Mouse (Mus musculus) left cerebral cortex, postnatal 36 days (tissue): Measurements from ENCODE around the gene Phb. TPM values are rescaled to one million over a fixed set of nuclear protein-coding genes. Genes with fewer than 3 reads are reported as not detected.

Source experiments
- DNase-seq, 2 experiments: peaks; one replicate each; pipeline ENCODE4 v3.0.0; 2021 to 2022; ENCODE audit warnings: low spot score in 2 of 2, mixed read lengths in 1 of 2
- intact Hi-C: fragments of 180-260 bp; cut with DNase I; formaldehyde crosslinking; loops from one replicate; pipeline ENCODE4 v1.15.1; 2025
- total RNA-seq, 2 experiments: library from RNA; stranded (reverse); gene quantifications; 2 replicates each; pipeline ENCODE4 v1.2.3; 2021

Phb gene
- 10 to 100 TPM; 67.1 to 85.8 TPM for total RNA-seq

DNA sequence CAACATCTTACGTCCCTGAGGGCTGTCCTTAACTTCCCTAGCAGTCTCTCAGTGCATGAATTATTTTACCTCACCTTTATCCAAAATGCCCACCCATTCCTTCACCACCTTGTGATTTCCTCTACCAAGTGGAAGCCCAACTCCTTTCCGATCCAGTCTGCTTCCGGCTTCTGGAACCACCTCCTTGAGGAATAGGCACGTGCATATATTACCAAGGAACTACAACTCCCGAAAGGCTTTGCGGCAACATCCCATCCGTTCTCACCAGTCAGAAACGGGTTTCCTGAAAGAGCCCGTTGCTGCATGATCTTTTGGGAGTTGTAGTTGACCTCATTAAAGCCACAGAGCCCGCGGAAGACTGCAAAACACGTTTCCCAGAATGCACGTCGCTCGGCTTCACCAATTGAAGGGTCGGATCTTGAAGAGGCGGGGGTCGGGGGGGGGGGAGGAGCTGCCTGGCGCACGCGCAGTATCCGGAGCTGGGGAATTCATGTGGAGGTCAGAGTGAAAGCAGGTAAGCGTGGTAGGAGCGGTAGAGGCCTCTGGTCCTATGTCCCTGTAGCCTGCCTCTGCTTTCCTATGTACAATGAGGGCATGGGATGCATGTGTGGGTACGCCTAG lies at the start of gene Phb:
Gene Phb (plus strand): TSS at position 429 of the 621 bp plus-strand sequence.
- peak; percentile 92 to 94 for DNase-seq
- intact Hi-C loops = loop anchor here (10.0 kb wide), 1 partner anchor 272 kb away; no protein-coding TSS in a partner anchor

DNA sequence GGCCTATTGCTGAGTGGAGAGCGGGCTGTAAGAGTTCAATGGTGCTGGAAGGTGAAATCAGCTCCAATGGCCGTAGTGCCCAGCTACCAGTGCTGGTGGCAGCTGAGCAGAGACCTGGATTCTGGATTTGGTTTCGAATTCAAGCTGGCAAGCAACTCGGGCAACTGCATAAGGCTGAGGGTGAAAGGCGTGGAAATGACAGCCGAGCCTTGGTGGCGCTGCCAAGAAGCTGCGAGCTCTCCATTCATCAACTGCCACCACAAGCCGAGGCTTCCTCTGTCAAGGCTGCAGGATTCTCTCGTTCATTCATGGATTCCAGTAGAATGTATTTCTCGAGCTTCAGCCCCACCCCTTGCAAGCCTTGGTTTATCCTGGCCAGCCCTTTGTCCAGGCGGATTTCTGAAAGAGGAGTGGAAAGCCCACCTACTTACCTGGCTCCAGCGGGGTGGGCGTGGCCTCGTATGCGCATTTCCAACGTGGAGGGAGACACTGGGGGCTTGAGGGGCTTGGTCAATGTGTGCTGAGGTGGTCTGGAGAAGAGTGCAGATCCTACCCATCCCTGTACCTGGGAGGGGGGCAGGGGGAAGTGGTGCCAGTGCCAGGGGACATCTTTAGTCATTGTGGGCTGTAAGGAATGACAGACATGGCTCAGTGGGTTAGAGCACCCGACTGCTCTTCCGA lies 48.8 kb upstream of the Phb start:
- DNase-seq = peak; percentile 17 to 21
- intact Hi-C loops = no loop called here

DNA sequence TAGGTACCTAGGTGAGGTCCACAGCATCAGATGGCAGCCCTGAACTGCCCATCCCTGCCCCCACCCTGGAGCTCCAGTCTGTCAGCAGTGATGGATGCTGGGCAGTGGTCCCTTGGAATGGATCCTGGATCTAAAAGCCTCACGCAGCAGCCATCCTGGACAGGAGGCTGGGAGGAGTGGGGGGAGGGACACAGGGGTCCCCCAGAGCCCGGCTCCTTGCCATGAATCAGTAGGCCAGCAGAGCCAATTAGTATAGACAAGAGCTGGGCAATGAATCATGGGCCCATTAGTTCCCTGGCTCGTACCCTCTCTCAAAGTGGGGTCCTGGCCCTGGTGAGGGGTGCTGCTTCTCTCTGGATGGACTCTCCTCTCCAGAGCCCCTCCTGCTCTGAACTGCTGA lies 47.7 kb upstream of the Phb start:
- DNase-seq = no peak
- intact Hi-C loops = no loop called here

DNA sequence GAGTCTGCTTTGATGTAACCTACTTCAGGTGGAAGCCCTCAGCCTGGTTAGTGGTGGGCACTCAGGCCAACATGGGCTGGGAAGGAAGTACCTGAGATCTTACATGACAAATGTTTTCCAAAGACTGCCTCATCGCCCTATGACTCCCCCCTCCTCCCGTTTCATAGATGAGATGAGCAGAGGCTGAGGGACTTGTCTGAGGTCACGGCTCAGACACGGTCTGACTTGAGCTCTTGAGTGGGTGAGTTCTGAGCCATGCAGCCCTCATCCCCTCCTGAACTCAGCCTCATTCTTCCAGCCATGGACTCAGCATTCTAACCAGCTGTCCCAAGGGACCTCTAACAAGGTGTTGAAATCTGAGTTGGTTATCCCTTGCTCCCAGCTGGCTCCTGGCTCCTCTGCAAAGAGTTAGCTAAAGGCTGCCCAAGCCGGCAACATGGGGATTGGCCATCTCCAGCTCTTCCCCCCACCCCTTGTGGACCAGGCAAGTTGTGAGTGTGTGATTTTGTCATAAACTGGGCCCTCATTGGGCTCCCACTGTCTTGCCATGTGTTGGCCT lies 46.8 kb upstream of the Phb start:
- no peak for DNase-seq
- intact Hi-C loops = no loop called here

DNA sequence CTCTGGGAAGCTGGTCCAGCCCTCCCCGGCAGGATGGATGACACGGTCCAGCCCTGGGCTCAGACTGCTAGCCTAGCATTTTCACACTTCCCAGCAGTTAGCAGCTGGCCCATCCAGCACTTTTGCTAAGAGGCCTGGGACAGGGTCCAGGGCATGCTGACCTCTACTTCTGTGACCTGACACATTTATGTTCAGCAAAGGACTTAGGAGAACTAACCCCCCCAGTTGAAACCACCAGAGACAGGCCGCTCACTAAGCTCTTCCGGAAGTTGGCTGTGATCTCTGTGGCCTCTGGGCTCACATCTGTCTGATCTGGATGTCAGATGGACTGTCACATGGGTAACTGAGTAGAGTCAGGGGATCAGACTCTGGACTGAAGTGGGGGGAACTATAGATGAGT lies 45.7 kb upstream of the Phb start:
- intact Hi-C loops = no loop called here
- no peak for DNase-seq

DNA sequence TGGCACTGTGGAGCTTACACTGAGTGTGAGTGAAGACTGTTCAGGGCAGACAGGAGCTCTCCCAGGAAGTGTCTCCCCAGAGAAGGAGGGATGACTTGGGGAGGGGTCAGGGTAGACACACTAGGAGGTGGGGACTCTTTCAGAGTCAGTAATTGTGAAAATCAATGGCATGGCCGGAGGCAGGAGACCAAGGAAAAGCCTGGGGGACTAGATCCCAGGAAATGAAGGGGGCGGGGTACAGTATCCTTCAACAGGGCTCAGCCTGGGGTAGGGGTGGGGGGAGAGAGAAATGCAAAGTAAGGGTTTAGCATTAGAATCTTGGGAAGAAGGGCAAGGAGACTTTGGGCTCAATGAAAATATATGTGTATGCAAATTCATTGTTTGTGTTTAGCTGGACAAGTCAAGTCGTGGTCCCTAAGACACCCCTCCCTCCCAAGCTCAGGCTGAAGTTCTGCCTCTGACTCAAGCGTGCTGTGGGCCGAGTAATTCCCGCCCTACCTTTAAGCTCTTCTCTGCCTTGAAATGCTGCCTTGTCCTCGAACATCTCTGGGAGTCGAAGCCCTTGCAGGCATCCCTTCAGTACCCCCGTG lies 45.1 kb upstream of the Phb start:
- intact Hi-C loops = no loop called here
- no peak for DNase-seq

DNA sequence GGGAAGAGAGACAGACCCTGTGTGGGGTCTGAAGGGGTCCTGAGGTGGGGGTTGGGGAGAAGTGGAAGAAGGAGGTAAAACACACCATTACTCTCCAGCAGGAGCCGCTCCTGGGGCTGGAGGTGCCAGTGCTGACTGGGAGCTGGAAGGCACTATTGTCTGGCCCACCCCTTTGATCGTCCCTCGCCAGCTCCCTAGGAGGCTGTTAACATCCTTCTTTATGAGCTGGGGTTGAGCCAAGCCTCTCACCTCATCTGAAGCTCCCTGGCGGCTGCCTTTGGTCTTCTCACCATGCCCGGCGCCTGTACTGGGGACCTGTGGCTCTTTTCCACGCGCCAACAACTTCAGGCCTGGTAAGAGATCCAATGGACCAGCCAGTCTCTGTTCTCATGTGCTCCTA lies 44.3 kb upstream of the Phb start:
- intact Hi-C loops = no loop called here
- no peak for DNase-seq

DNA sequence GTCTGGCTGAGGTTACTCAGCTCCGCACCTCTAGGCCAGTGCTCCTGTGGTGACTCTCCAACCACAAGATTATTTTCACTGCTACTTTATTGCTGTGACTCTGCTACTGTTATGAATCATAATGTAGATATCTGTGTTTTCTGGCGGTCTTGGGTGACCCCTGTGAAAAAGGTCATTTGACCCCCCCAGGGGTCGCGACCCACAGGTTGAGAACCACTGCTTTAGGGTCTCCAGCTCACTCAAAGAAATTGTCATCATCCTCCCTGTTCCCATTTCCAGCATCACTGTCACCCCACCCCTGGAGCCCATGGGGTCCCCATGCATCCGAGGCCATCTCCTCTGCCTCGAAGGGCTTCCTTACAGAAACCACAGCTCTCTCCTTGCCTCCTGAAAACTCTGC lies 36.2 kb upstream of the Phb start:
- intact Hi-C loops = no loop called here
- DNase-seq = no peak

DNA sequence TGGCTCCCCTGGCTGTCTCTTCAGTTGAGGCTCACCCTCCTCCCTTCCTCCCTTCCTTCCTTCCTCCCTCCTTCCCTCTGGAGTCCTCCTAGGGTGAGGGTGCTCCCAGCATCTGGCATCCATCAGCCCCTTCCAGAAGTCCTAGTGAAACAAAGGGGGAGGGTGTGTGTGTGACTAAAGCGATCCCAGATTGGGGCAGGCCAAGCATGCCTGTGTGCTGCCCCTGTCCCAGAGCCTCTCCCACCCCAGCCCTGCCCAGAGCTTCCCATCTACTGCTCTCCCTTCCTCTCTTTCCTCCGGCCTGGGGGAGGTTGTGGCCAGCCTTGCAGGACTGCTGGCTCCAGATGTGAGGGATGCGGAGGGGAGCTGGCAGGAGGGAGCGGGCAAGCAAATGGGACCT lies 35.5 kb upstream of the Phb start:
- no peak for DNase-seq
- intact Hi-C loops = no loop called here

DNA sequence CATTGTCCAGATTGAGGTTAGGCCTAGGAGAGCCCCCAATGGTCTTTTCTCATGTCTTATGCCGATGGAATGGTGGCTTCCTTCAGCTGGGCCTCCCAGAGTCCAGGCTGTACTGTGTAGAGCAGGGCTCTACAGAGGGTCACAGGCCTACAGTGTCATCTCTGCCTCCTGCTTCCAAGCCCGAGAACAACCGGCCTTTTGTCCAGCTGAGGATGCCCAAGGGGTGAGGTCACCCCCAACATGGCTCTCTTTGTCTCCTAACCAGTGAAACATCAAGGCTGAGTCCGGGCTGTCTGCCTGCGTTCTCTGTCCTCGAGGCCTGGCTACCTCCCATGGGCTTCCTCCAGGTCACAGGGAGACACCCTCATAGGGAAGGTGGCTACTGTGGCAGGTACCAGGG lies 34.3 kb upstream of the Phb start:
- DNase-seq = no peak
- intact Hi-C loops = no loop called here

DNA sequence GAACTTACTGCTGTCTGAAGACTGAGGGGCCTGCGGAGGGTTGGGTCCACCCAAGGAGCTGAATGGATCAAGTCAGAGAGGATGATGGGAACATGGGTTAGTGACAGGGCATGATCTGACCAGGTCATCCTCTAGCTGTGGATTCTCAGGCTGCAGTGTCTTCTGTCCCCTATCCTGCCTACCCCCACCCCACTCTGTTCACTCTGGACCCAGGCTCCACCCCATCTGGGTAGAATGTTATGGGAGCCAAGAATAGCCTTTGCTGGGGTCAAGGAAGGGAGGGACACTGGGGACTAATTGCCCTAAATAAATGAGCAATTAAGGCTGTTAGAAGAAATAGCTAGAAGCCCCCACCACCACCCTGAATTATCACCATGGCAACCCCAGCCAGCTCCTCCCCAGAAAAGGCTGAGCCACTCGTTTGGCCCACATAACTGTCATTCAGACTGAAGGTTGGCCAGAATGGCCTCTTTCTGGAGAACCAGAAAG lies 33.2 kb upstream of the Phb start:
- intact Hi-C loops = no loop called here

DNA sequence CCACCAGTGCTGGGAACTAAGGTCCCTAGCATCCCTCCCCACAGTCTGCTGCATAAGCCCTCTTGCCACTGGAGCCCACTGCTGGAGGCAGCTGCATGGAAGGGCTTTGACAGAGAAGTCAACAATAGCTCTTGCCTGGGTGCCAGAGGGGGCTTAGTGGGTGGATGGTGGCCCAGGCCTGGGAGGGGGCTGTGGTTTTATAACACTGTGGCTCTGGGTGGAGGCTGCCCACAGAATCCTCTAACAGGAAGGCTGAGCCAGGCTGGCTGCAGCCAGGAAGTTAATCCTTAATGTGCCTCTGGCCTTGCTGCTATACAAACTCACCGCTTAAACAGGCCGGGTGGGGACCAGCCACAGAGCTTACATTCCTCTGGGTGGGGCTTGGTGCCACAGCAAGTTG lies 31.7 kb upstream of the Phb start:
- intact Hi-C loops = no loop called here
- no peak for DNase-seq

More for the DNA sequence above, 33.2 kb upstream of the Phb start:
- DNase-seq = no peak

DNA sequence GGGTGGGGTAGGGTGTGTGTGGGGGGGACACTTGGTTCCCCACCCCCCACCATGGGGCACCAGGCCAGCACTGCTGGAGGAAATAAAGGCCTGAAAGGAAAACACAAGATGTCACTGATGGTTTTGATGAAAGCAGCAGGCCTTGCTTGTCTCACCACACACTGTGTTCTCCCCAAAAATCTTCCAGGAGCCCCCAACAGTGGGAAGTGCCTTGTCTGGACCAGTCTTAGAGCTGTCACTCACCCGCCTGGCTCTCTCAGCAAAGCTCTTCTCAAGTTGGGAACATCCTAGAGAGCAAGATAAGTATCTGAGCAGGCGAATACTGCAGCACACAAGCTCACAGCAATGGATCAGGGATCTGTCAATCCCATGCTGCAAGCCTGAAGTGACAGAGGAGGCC lies 26.0 kb upstream of the Phb start:
- intact Hi-C loops = no loop called here

DNA sequence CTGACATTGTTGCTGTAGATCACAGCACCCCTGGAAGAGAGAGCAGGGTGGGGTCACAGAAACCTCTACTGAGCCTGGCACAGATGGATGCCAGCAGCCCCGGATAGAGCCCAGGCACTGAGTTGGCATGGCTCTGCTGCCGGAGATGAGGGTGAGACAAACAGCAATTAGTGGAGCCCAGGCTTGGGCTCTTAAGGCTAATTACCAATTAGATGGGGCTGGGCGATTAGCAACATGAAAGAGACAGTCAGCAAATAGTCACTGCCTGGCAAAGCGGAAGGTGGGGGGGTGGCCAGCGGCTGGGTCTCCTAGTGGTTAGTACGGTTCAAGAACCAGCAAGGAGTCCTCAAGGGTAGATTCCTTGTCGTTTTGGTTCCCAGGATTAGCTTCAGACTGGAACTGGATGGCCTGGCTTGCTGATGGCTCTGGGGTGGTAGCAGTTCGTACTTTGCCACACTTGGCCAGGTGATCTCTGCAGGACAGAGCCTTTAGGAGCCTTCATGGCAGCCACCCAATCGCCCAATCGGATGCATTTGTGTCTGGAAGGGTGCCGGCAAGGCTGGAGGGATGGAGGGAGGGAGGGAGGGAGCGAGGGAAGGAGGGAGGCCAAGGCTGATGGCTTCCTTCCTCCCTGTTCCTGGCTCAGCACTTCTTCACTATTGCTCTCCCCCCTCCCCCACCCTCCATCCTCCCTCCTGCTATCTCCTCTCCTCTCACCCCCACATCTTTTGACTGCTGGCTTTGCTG lies 24.1 kb upstream of the Phb start:
- intact Hi-C loops = no loop called here

More for the DNA sequence above, 26.0 kb upstream of the Phb start:
- DNase-seq = no peak

DNA sequence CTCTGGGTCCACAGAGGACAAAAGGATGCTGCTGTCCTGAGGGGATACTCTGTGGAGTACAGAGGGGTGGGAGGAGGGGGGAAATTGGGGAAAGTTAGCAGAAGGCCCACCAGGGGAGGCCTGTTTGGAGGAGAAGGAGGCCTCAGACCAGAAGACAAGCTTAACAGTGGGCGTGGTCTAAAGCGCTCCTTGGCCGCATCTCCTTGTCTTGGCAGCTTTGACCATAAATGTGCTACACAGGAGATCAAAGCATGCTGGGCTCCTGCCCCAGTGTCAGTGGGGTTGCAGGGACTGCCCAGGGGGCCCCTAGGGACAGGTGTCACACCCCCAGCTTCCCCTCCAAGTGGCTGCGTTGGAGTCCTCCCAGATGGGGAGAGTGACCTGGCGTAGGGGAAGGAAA lies 22.9 kb upstream of the Phb start:
- no peak for DNase-seq
- intact Hi-C loops = no loop called here

More for the DNA sequence above, 24.1 kb upstream of the Phb start:
- peak in 1 of 2 experiments; percentile 12 for DNase-seq

DNA sequence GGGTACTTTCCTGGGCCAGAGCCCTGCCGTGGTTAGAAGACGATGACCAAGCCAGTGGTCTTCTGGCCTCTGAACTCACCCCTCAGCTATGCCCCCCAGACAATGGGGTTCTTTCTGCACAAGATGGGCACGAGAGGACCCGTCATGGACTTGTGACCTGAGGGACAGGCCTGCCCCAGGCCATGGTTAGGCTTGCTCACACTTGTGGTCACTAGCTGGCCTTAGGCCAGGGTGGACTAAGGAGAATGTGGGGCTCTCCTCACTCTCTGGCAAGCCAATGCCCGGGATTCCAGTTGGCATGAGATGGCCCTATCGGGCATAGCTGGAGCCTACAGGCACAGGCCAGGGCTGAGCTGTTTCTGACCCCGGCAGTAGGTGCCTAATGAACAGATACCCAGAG lies 22.4 kb upstream of the Phb start:
- intact Hi-C loops = no loop called here

DNA sequence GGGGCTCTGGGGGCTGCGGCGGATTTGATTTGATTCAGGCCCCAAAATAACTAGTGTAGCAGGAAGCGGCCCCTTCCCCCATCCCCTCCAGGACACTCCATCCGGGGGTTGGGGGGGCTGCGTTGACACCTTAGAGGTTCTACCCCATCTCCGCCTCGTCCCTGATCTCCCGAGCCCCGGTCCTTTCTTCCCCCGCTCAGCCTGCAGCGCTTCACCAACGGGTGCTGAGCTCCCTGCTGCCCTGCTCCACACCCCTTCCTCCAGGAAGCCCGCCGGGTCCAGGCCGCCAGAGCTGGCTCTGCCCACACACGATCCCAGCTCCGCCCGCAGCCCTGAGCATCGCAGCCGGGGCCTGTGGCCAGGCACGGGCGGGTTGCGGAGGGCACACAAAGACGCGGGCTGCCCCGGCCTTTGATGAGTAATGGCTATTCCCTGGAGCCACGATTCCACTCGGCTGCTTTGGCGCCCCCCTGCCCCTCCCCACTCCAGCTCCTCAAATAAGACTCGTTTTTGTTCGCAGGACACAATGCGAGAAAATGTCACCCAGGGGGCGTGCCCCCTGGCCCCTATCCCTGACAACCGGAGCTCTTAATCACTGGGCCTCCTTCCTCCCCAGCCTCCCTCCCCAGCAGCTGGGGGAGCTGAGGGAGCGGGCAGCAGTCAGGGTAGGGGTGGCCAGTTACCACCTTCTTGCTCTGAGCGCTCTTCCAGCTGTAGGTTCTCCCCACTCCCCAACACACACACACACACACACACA lies 21.2 kb upstream of the Phb start:
- intact Hi-C loops = no loop called here
- no peak for DNase-seq

More for the DNA sequence above, 22.4 kb upstream of the Phb start:
- no peak for DNase-seq

DNA sequence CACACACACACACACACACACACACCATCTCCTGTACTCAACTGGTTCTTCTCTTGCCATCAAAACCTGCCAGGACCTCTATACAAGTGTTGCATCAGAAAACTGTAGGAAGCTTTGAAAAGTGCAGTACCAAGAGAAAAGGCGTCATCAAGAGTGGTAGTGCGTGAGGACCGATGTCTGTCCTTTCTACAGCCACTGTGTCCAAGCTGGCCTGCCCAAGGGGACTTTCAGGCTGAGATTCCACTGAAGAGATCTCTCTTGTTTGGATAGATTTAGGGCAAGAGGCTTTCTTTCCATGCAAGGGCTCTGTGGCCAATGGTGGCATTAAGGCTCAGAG lies 20.6 kb upstream of the Phb start:
- intact Hi-C loops = no loop called here

DNA sequence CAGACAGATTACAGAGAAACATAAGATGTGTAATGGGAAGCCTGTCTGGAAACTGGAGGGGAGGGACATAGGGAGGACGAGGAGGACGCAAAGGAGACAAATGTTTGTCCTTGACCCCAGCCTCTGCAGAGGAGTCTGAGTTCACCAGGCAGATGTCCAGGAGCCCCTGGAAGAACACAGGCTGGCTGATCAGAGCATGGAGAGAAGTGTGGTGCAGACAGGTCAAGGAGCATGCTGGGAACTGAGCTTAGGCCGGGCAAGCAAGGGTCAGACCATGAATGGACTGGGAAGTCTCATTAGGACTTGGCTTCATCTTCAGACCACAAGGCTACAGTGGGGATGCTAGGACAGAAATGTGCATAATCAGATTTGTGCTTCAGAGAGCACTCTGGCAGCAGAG lies 19.0 kb upstream of the Phb start:
- no peak for DNase-seq
- intact Hi-C loops = loop anchor here (2.0 kb wide), 2 partner anchors 61 to 115 kb away; partner anchors contain the start of gene Ngfr

More for the DNA sequence above, 20.6 kb upstream of the Phb start:
- no peak for DNase-seq
